Mouse (Mus musculus) retina, postnatal 7 days (tissue): ENCODE data around the gene Padi4.

Experiments
- DNase-seq: peaks from one replicate; pipeline ENCODE4 v3.0.0-alpha.2; 2012; ENCODE audit warnings: low read depth, low spot score

Padi4 gene

GRCm38 (mm10) chr4:140702611-140703327, 71.3 kb downstream of the Padi4 start:
- peak; percentile 75 for DNase-seq

GRCm38 (mm10) chr4:140701716-140702561, 72.1 kb downstream of the Padi4 start:
- no peak for DNase-seq

GRCm38 (mm10) chr4:140701049-140701715, 72.9 kb downstream of the Padi4 start:
- DNase-seq, result peak; percentile 73

GRCm38 (mm10) chr4:140700269-140701018, 73.6 kb downstream of the Padi4 start, which contains the start of gene Rcc2:
Gene Rcc2, plus strand, starts transcription at chr4:140700541.
- DNase-seq, result no peak

DNA sequence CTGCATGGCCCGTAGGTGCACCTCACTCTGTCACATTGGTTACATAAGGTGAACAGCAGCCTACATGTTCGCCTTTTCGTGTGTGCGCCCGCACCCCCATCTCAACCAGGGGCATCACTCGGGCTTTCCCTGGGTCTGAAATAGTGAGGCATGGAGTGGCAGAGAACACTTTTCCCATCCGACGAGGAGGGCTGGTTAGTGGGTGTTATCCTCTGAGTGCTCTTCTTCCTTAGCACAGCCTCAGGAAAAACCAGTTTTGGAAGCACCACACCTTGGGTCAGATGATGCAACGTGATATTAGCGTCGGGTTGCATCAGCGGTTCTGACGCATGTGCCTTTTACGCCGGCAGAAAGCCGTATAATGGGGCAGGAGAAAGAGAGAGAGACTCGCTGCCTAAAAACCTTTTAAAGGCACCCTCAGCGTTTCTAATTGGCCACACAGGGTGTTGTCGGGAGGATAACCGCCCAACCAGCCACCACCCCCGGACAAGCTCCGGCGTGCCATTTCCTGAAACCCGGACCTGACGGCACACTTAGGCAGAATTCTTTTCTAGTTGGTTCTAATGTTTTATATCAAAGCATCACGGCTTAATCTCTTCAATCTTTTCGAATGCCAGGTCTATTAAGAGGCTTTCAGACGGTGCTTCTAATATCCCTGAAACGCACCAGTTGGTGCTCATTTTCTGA, 74.5 kb downstream of the Padi4 start:
- no peak for DNase-seq
